Mouse (Mus musculus) cortical plate, adult 2 months (tissue): ENCODE measurements around the gene Camk2b. TPM values are rescaled to one million over a fixed set of nuclear protein-coding genes. Genes with fewer than 3 reads are reported as not detected.

Experiments used
- H3K27ac ChIP-seq: fragments of 200-500 bp; 2 replicates; pipeline ENCODE4 v1.5.1; 2012; ENCODE audit warnings: low read length, control low read depth, inconsistent platforms; ENCODE audit not compliant: insufficient read depth
- H3K4me1 ChIP-seq: fragments of 200-500 bp; 2 replicates; pipeline ENCODE4 v1.6.1; 2011; ENCODE audit warnings: low read length; ENCODE audit not compliant: control insufficient read depth, insufficient read depth
- H3K4me3 ChIP-seq: fragments of 200-500 bp; 2 replicates; pipeline ENCODE4 v1.5.1; 2011; ENCODE audit warnings: mild to moderate bottlenecking, low read length, control low read depth; ENCODE audit not compliant: insufficient read depth
- CTCF ChIP-seq: fragments of 200-500 bp; IDR thresholded peaks from 2 replicates; pipeline ENCODE4 v1.5.1; 2011; ENCODE audit warnings: mild to moderate bottlenecking, control low read depth, low read length; ENCODE audit not compliant: insufficient read depth; ENCODE audit errors: extremely low read depth
- POLR2A ChIP-seq: fragments of 200-500 bp; IDR thresholded peaks from 2 replicates; pipeline ENCODE4 v1.6.1; 2011; ENCODE audit warnings: mild to moderate bottlenecking, low read length, control low read depth; ENCODE audit not compliant: insufficient read depth; ENCODE audit errors: extremely low read depth
- polyA plus RNA-seq: library from polyadenylated mRNA; depleted of rRNA; stranded (reverse); fragments of >200 nt; gene quantifications from 2 replicates; pipeline ENCODE4 v1.2.3, GENCODE M21; 2012

Gene Camk2b
- polyA plus RNA-seq, 1 experiment = 499 TPM

GRCm38 (mm10) chr11:6033801-6034200 lies 32.4 kb downstream of the Camk2b start:
- TF ChIP-seq CTCF (no peak), POLR2A (no peak)
- Histone ChIP-seq H3K4me3 (no peak overlapping the region), H3K27ac (no peak overlapping the region), H3K4me1 (peaks cover 32% of the 10 kb centered on the region)

- H3K4me1 ChIP-seq = peaks cover 30% of the 10 kb centered on the region
- H3K27ac ChIP-seq = no peak overlapping the region
- no peak overlapping the region for H3K4me3 ChIP-seq
- TF ChIP-seq CTCF = peak; percentile 74
- TF ChIP-seq POLR2A = no peak
These were observed 33.0 kb downstream of the Camk2b start for GRCm38 (mm10) chr11:6033147-6033546.

DNA sequence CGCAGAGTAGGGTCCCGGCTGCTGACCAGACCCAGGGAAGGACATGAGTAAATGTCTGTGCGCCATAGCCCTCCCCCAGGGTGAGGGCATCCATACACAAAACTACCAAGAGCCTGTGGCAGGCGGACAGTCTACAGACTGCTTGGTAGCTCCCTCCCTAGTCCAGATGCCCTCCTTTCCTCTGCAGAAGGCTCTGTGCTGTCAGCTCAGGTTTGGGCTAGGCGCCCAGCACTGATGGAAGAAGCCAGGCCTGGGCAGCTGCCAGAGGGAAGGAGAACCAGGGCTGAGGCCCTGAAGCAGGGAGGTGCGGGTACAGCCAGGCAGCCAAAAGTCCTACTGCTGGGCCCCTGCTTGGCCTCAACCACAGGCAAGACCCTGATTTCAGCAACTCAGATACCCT lies 35.5 kb downstream of the Camk2b start:
- no peak overlapping the region for H3K4me3 ChIP-seq
- H3K4me1 ChIP-seq = peaks cover 18% of the 10 kb centered on the region
- H3K27ac ChIP-seq = peak overlapping the region; percentile 91
- no peak for TF ChIP-seq CTCF
- TF ChIP-seq POLR2A = no peak; the same call in 1 of the 2 replicates

- Histone ChIP-seq H3K4me3 (no peak overlapping the region), H3K27ac (no peak overlapping the region; the same call in 1 of the 2 replicates), H3K4me1 (peaks cover 12% of the 10 kb centered on the region)
- no peak for TF ChIP-seq POLR2A
- no peak for TF ChIP-seq CTCF
These were observed 36.4 kb downstream of the Camk2b start for GRCm38 (mm10) chr11:6029790-6030189.

DNA sequence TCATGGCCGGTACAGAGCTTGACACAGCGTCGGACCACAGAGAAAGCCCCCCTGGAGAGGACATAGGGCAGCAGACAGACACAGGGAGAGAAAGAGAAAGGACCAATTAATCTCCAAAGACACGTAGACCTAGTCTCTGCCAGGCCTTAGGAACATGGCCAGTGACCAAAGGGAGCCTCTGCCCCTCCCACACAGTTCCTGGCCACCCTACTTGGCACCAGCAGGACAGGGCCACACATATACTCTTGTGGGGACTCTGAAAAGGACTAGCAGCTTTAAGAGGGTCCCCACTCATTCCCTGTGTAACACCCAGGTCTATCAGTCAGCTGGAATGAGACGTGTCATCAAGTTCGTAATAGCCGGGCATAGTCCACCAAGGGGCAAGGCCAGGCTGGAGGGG lies 37.3 kb downstream of the Camk2b start:
- no peak overlapping the region for H3K27ac ChIP-seq
- no peak overlapping the region for H3K4me3 ChIP-seq
- H3K4me1 ChIP-seq = peaks cover 12% of the 10 kb centered on the region
- no peak for TF ChIP-seq CTCF
- no peak for TF ChIP-seq POLR2A

GRCm38 (mm10) chr11:6026361-6026760 lies 39.8 kb downstream of the Camk2b start:
- H3K4me1 ChIP-seq = peaks cover 19% of the 10 kb centered on the region
- TF ChIP-seq POLR2A (no peak), CTCF (peak; percentile 71)
- H3K4me3 ChIP-seq = no peak overlapping the region
- H3K27ac ChIP-seq = no peak overlapping the region

- TF ChIP-seq CTCF (no peak), POLR2A (no peak)
- H3K4me3 ChIP-seq = no peak overlapping the region
- no peak overlapping the region for H3K27ac ChIP-seq
- peaks cover 21% of the 10 kb centered on the region for H3K4me1 ChIP-seq
These were observed 41.1 kb downstream of the Camk2b start for GRCm38 (mm10) chr11:6024923-6025652.

GRCm38 (mm10) chr11:6020897-6021839 lies 45.0 kb downstream of the Camk2b start:
- peak overlapping the region; percentile 20 for H3K27ac ChIP-seq
- H3K4me1 ChIP-seq = peaks cover 36% of the 10 kb centered on the region
- TF ChIP-seq POLR2A = no peak
- no peak for TF ChIP-seq CTCF
- H3K4me3 ChIP-seq = no peak overlapping the region

DNA sequence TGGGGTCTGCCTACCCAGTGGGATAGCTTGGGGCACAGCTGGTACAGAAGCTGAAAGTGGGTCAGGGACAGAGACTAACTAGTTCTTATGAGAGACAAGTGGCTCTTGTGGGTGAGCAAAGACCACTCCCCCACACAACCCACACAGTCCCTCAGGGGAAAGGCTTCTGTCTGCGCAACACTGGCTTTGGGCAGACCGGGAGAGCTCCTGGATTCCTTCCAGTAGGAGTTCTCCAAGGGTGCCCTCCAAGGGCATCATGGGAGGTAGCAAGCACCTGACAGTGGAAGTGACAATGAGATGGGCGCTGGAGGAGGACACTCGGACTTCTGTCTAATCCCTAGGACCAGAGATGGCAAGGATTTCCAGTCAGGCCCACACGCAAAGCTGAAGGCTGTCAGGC lies 45.8 kb downstream of the Camk2b start:
- H3K27ac ChIP-seq = peak overlapping the region; percentile 24; the same call in 1 of the 2 replicates

DNA sequence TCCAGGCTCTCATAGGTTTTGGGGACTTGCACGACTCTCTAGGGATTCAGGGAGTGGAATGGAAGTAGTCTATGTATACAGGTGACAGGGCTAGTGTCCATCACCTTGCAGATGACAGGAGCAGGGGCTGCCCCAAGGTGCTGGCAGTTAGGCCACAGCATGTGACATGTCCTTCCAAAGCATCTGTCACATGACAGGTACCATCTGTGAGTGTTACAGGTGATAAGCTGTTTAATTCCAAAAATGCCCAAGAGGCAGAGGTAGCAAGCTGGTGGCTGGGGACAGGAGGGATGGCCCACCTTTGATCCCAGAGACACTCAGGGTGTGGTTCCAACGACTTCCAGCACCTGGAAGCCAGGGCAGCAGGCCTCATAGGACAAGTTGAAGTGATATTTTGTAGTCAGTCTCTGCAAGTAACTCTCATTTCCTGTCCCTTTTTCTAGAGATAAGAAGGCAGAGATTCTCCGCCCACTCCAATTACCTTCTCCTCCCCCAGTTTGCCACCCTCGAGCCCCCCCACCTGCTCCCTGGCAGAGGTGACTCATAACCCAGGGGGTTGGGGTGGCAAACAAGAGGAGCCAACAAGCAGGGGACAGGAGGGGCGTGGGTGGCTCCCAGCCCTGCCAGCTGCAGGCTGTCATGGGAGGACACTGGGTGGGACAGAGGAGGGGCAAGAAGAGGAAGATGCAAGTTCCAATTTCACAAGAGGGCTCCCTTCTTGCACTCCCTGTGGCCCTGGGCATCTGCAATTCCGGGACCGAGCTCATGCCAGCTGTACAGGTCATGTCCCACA lies 47.7 kb downstream of the Camk2b start:
- Histone ChIP-seq H3K4me1 (peaks cover 44% of the 10 kb centered on the region), H3K4me3 (no peak overlapping the region), H3K27ac (peak overlapping the region; percentile 24)
- TF ChIP-seq POLR2A (no peak), CTCF (no peak)

More for the DNA sequence above, 45.8 kb downstream of the Camk2b start:
- TF ChIP-seq POLR2A (no peak), CTCF (no peak)
- Histone ChIP-seq H3K4me3 (no peak overlapping the region), H3K4me1 (peaks cover 41% of the 10 kb centered on the region)
